Mouse (Mus musculus): ENCODE measurements around the gene Adra2b. TPM values are rescaled to one million over a fixed set of nuclear protein-coding genes. Genes with fewer than 3 reads are reported as not detected.

Gene Adra2b
- total and polyA plus RNA-seq, 3 experiments: 0.05 TPM; not detected in 2

GRCm38 (mm10) chr2:127394606-127395161 lies 31.7 kb downstream of the Adra2b start:
- H3K9me3 ChIP-seq (replicated peaks): no peaks in the 10 kb centered on the region
- H3K4me3 ChIP-seq (ENCODE audit: low read depth, low read length): no peak overlapping the region
- DNase-seq (ENCODE audit: low spot score) (no peak), ATAC-seq (ENCODE audit: extremely low read depth, insufficient number of reproducible peaks, low FRiP score, poor library complexity, severe bottlenecking) (no peak)
- no peaks in the 10 kb centered on the region for H3K36me3 ChIP-seq (replicated peaks)
- H3K27me3 ChIP-seq (ENCODE audit: insufficient read depth, low read length): no peaks in the 10 kb centered on the region; the same call in 1 of the 2 replicates
- no peak for TF ChIP-seq CTCF (IDR thresholded peaks at IDR 0.05; ENCODE audit: low read depth, low read length)
- H3K4me1 ChIP-seq (ENCODE audit: insufficient read depth, low read depth, low read length): no peaks in the 10 kb centered on the region

- TF ChIP-seq GATA2 (IDR thresholded peaks at IDR 0.05; ENCODE audit: borderline replicate concordance, low read depth, low read length): no peak
- no peak for TF ChIP-seq GATA1 (IDR thresholded peaks at IDR 0.05; ENCODE audit: borderline replicate concordance, low read length)
- no peak for TF ChIP-seq POLR2AphosphoS5 (IDR thresholded peaks at IDR 0.05; ENCODE audit: insufficient replicate concordance, low read depth, low read length)
- no peak for TF ChIP-seq TAL1 (conservative IDR thresholded peaks at IDR 0.05; ENCODE audit: low read depth, low read length)
- TF ChIP-seq CTCF (IDR thresholded peaks at IDR 0.05; ENCODE audit: low read depth, low read length): no peak
- peaks cover 2% of the 10 kb centered on the region for H3K27me3 ChIP-seq (ENCODE audit: insufficient read depth, low read length)
Measured at GRCm38 (mm10) chr2:127398738-127399137, 35.7 kb downstream of the Adra2b start.

GRCm38 (mm10) chr2:127411126-127411525 lies 48.1 kb downstream of the Adra2b start:
- Histone ChIP-seq H3K4me1 (ENCODE audit: insufficient read depth, low read depth, low read length) (no peaks in the 10 kb centered on the region), H3K9me3 (replicated peaks) (no peaks in the 10 kb centered on the region), H3K36me3 (replicated peaks) (no peaks in the 10 kb centered on the region), H3K4me3 (ENCODE audit: low read depth, low read length) (no peak overlapping the region), H3K27me3 (ENCODE audit: insufficient read depth, low read length) (peaks cover 10% of the 10 kb centered on the region)
- DNase-seq (ENCODE audit: low spot score) (no peak), ATAC-seq (ENCODE audit: extremely low read depth, insufficient number of reproducible peaks, low FRiP score, poor library complexity, severe bottlenecking) (no peak)
- TF ChIP-seq POLR2AphosphoS5 (IDR thresholded peaks at IDR 0.05; ENCODE audit: insufficient replicate concordance, low read depth, low read length): no peak
- no peak for TF ChIP-seq GATA1 (IDR thresholded peaks at IDR 0.05; ENCODE audit: borderline replicate concordance, low read length)
- TF ChIP-seq TAL1 (conservative IDR thresholded peaks at IDR 0.05; ENCODE audit: low read depth, low read length): no peak
- no peak for TF ChIP-seq CTCF (IDR thresholded peaks at IDR 0.05; ENCODE audit: low read depth, low read length)
- no peak for TF ChIP-seq GATA2 (IDR thresholded peaks at IDR 0.05; ENCODE audit: borderline replicate concordance, low read depth, low read length)

More at GRCm38 (mm10) chr2:127398738-127399137, 35.7 kb downstream of the Adra2b start:
- Histone ChIP-seq H3K4me3 (ENCODE audit: low read depth, low read length) (no peak overlapping the region), H3K9me3 (replicated peaks) (no peaks in the 10 kb centered on the region), H3K4me1 (ENCODE audit: insufficient read depth, low read depth, low read length) (no peaks in the 10 kb centered on the region), H3K36me3 (replicated peaks) (no peaks in the 10 kb centered on the region)
- ATAC-seq (ENCODE audit: extremely low read depth, insufficient number of reproducible peaks, low FRiP score, poor library complexity, severe bottlenecking): no peak
- DNase-seq (ENCODE audit: low spot score): no peak

- no peak for TF ChIP-seq TAL1 (conservative IDR thresholded peaks at IDR 0.05; ENCODE audit: low read depth, low read length)
- Histone ChIP-seq H3K36me3 (replicated peaks) (no peaks in the 10 kb centered on the region), H3K27me3 (ENCODE audit: insufficient read depth, low read length) (peaks cover 10% of the 10 kb centered on the region), H3K4me3 (ENCODE audit: low read depth, low read length) (no peak overlapping the region), H3K4me1 (ENCODE audit: insufficient read depth, low read depth, low read length) (no peaks in the 10 kb centered on the region), H3K9me3 (replicated peaks) (no peaks in the 10 kb centered on the region)
- ATAC-seq (ENCODE audit: extremely low read depth, insufficient number of reproducible peaks, low FRiP score, poor library complexity, severe bottlenecking): no peak
- DNase-seq (ENCODE audit: low spot score): no peak
Measured at GRCm38 (mm10) chr2:127415806-127416205, 52.8 kb downstream of the Adra2b start.

- Histone ChIP-seq H3K4me3 (ENCODE audit: low read depth, low read length) (no peak overlapping the region), H3K4me1 (ENCODE audit: insufficient read depth, low read depth, low read length) (no peaks in the 10 kb centered on the region), H3K27me3 (ENCODE audit: insufficient read depth, low read length) (peaks cover 10% of the 10 kb centered on the region), H3K36me3 (replicated peaks) (no peaks in the 10 kb centered on the region), H3K9me3 (replicated peaks) (no peaks in the 10 kb centered on the region)
- TF ChIP-seq POLR2AphosphoS5 (IDR thresholded peaks at IDR 0.05; ENCODE audit: insufficient replicate concordance, low read depth, low read length): no peak
- no peak for TF ChIP-seq GATA1 (IDR thresholded peaks at IDR 0.05; ENCODE audit: borderline replicate concordance, low read length)
- no peak for TF ChIP-seq TAL1 (conservative IDR thresholded peaks at IDR 0.05; ENCODE audit: low read depth, low read length)
- TF ChIP-seq GATA2 (IDR thresholded peaks at IDR 0.05; ENCODE audit: borderline replicate concordance, low read depth, low read length): no peak
- no peak for TF ChIP-seq CTCF (IDR thresholded peaks at IDR 0.05; ENCODE audit: low read depth, low read length)
- ATAC-seq (ENCODE audit: extremely low read depth, insufficient number of reproducible peaks, low FRiP score, poor library complexity, severe bottlenecking) (no peak), DNase-seq (ENCODE audit: low spot score) (no peak)
Measured at GRCm38 (mm10) chr2:127416706-127417105, 53.7 kb downstream of the Adra2b start.

Other genes starting within 250 kb of the Adra2b start
- gene Ncaph, start 229.3 kb upstream of the Adra2b start, total RNA-seq (2014; fragmentation: Nextera tagmentation): 114 and 122 TPM in 2 replicates
- gene Ncaph, start 229.3 kb upstream of the Adra2b start, total RNA-seq (2017): 96.4 and 103 TPM in 2 replicates
- 12.6 and 19.4 TPM in 2 replicates for gene Ncaph, start 229.3 kb upstream of the Adra2b start, polyA plus RNA-seq (2012)
- 25.5 and 27.1 TPM in 2 replicates for gene Itpripl1, start 219.8 kb upstream of the Adra2b start, total RNA-seq (2014; fragmentation: Nextera tagmentation)
- 38.7 and 44.4 TPM in 2 replicates for gene Itpripl1, start 219.8 kb upstream of the Adra2b start, total RNA-seq (2017)
- 7.0 and 10.8 TPM in 2 replicates for gene Itpripl1, start 219.8 kb upstream of the Adra2b start, polyA plus RNA-seq (2012)
- 4.7 and 5.2 TPM in 2 replicates for gene 1810024B03Rik, start 154.9 kb upstream of the Adra2b start, total RNA-seq (2014; fragmentation: Nextera tagmentation)
- gene 1810024B03Rik, start 154.9 kb upstream of the Adra2b start, total RNA-seq (2017): 4.7 and 4.8 TPM in 2 replicates
- 0.08 and 0.14 TPM in 2 replicates for gene 1810024B03Rik, start 154.9 kb upstream of the Adra2b start, polyA plus RNA-seq (2012)
- gene Snrnp200, start 154.8 kb upstream of the Adra2b start, total RNA-seq (2014; fragmentation: Nextera tagmentation): 155 and 199 TPM in 2 replicates
- 216 and 224 TPM in 2 replicates for gene Snrnp200, start 154.8 kb upstream of the Adra2b start, total RNA-seq (2017)
- gene Snrnp200, start 154.8 kb upstream of the Adra2b start, polyA plus RNA-seq (2012): 25.0 and 32.5 TPM in 2 replicates
- 40.9 and 49.2 TPM in 2 replicates for gene Ciao1, start 115.4 kb upstream of the Adra2b start, total RNA-seq (2014; fragmentation: Nextera tagmentation)
- gene Ciao1, start 115.4 kb upstream of the Adra2b start, total RNA-seq (2017): 42.5 and 46.4 TPM in 2 replicates
- 11.3 and 12.7 TPM in 2 replicates for gene Ciao1, start 115.4 kb upstream of the Adra2b start, polyA plus RNA-seq (2012)
- gene Tmem127, start 115.3 kb upstream of the Adra2b start, total RNA-seq (2014; fragmentation: Nextera tagmentation): 21.7 and 47.9 TPM in 2 replicates
- 29.9 and 30.8 TPM in 2 replicates for gene Tmem127, start 115.3 kb upstream of the Adra2b start, total RNA-seq (2017)
- 26.4 and 27.7 TPM in 2 replicates for gene Tmem127, start 115.3 kb upstream of the Adra2b start, polyA plus RNA-seq (2012)
- gene Stard7, start 93.0 kb upstream of the Adra2b start, total RNA-seq (2014; fragmentation: Nextera tagmentation): 73.9 and 81.6 TPM in 2 replicates
- gene Stard7, start 93.0 kb upstream of the Adra2b start, total RNA-seq (2017): 242 and 250 TPM in 2 replicates
- 46.5 and 50.4 TPM in 2 replicates for gene Stard7, start 93.0 kb upstream of the Adra2b start, polyA plus RNA-seq (2012)
- gene Dusp2, start 27.0 kb upstream of the Adra2b start, total RNA-seq (2014; fragmentation: Nextera tagmentation): not detected in 2 replicates
- gene Dusp2, start 27.0 kb upstream of the Adra2b start, total RNA-seq (2017): 0.11 and 0.23 TPM in 2 replicates
- gene Dusp2, start 27.0 kb upstream of the Adra2b start, polyA plus RNA-seq (2012): 0.04 TPM in 1 of 2 replicates, not detected in the other
- gene Astl, start 24.6 kb upstream of the Adra2b start, total RNA-seq (2014; fragmentation: Nextera tagmentation): not detected in 2 replicates
- 0.11 and 0.12 TPM in 2 replicates for gene Astl, start 24.6 kb upstream of the Adra2b start, total RNA-seq (2017)
- gene Astl, start 24.6 kb upstream of the Adra2b start, polyA plus RNA-seq (2012): not detected in 2 replicates
- not detected in 2 replicates for gene Gpat2, start 62.0 kb downstream of the Adra2b start, total RNA-seq (2014; fragmentation: Nextera tagmentation)
- not detected in 2 replicates for gene Gpat2, start 62.0 kb downstream of the Adra2b start, total RNA-seq (2017)
- gene Gpat2, start 62.0 kb downstream of the Adra2b start, polyA plus RNA-seq (2012): not detected in 2 replicates
- 5.9 and 10.0 TPM in 2 replicates for gene Fahd2a, start 81.4 kb downstream of the Adra2b start, total RNA-seq (2014; fragmentation: Nextera tagmentation)
- 9.6 and 13.5 TPM in 2 replicates for gene Fahd2a, start 81.4 kb downstream of the Adra2b start, total RNA-seq (2017)
- gene Fahd2a, start 81.4 kb downstream of the Adra2b start, polyA plus RNA-seq (2012): 23.1 and 35.3 TPM in 2 replicates
- not detected in 2 replicates for gene Kcnip3, start 158.9 kb downstream of the Adra2b start, total RNA-seq (2014; fragmentation: Nextera tagmentation)
- 0.05 TPM in 1 of 2 replicates, not detected in the other for gene Kcnip3, start 158.9 kb downstream of the Adra2b start, total RNA-seq (2017)
- gene Kcnip3, start 158.9 kb downstream of the Adra2b start, polyA plus RNA-seq (2012): 0.02 TPM in 1 of 2 replicates, not detected in the other
- gene Prom2, start 178.3 kb downstream of the Adra2b start, total RNA-seq (2014; fragmentation: Nextera tagmentation): not detected in 2 replicates
- gene Prom2, start 178.3 kb downstream of the Adra2b start, total RNA-seq (2017): 0.06 and 0.11 TPM in 2 replicates
- not detected in 2 replicates for gene Prom2, start 178.3 kb downstream of the Adra2b start, polyA plus RNA-seq (2012)
- gene Zfp661, start 223.9 kb downstream of the Adra2b start, total RNA-seq (2014; fragmentation: Nextera tagmentation): 5.1 and 6.5 TPM in 2 replicates
- gene Zfp661, start 223.9 kb downstream of the Adra2b start, total RNA-seq (2017): 6.3 and 7.1 TPM in 2 replicates
- 0.22 and 0.24 TPM in 2 replicates for gene Zfp661, start 223.9 kb downstream of the Adra2b start, polyA plus RNA-seq (2012)
- 52.3 and 55.8 TPM in 2 replicates for gene Mrps5, start 224.0 kb downstream of the Adra2b start, total RNA-seq (2014; fragmentation: Nextera tagmentation)
- 82.4 and 95.1 TPM in 2 replicates for gene Mrps5, start 224.0 kb downstream of the Adra2b start, total RNA-seq (2017)
- gene Mrps5, start 224.0 kb downstream of the Adra2b start, polyA plus RNA-seq (2012): 187 and 194 TPM in 2 replicates

Data from G1E (cell line).